Mouse (Mus musculus) limb, embryonic 13.5 days (tissue): ENCODE measurements at regions not wholly inside any gene's neighbourhood (a gene's known extent, or its start where the extent isn't known, plus 50 kb on each side); places are given as distances from the start of the nearest gene placed in this dataset.
"Not testable (repeated sequence)": the region's sequence is repeated elsewhere in the genome, so short reads cannot be mapped to it uniquely, and the experiment has no call there.

Source experiments
- ATAC-seq: fragments of 200-750 bp; cut with Nextera tagmentation; 2 replicates; pipeline ENCODE4 v1.8.0; 2017; ENCODE audit warnings: low read depth, moderate number of reproducible peaks, moderate TSS enrichment; ENCODE audit not compliant: low FRiP score
- H3K27ac ChIP-seq: fragments of 300-500 bp; sonication (generic); 2 replicates; pipeline ENCODE4 v1.5.1; 2015; ENCODE audit warnings: inconsistent platforms, mild to moderate bottlenecking, moderate library complexity
- H3K27me3 ChIP-seq: fragments of 300-500 bp; sonication (generic); 2 replicates; pipeline ENCODE4 v1.6.1; 2015; ENCODE audit warnings: mild to moderate bottlenecking, inconsistent platforms
- H3K36me3 ChIP-seq: fragments of 300-500 bp; sonication (generic); 2 replicates; pipeline ENCODE4 v1.6.1; 2015; ENCODE audit warnings: inconsistent platforms, mild to moderate bottlenecking, moderate library complexity
- H3K4me1 ChIP-seq: fragments of 300-500 bp; sonication (generic); 2 replicates; pipeline ENCODE4 v1.6.1; 2015; ENCODE audit warnings: inconsistent platforms
- H3K4me2 ChIP-seq: fragments of 300-500 bp; sonication (generic); replicated peaks from 2 replicates; pipeline ENCODE4 v1.6.1; 2015; ENCODE audit warnings: inconsistent platforms, mild to moderate bottlenecking, moderate library complexity
- H3K4me3 ChIP-seq: fragments of 300-500 bp; sonication (generic); 2 replicates; pipeline ENCODE4 v1.5.1; 2015; ENCODE audit warnings: moderate library complexity, mild to moderate bottlenecking, inconsistent platforms
- H3K9ac ChIP-seq: fragments of 300-500 bp; sonication (generic); 2 replicates; pipeline ENCODE4 v1.6.1; 2015; ENCODE audit warnings: mild to moderate bottlenecking, inconsistent platforms
- H3K9me3 ChIP-seq: fragments of 300-500 bp; sonication (generic); 2 replicates; pipeline ENCODE4 v1.6.1; 2016; ENCODE audit warnings: inconsistent platforms
- WGBS: fragments of 180-500 bp; shearing (Covaris S2); methylation state at CpG from one replicate; pipeline ENCODE4 v1.1.7; 2015; 5-methylcytosine and 5-hydroxymethylcytosine counted together

DNA sequence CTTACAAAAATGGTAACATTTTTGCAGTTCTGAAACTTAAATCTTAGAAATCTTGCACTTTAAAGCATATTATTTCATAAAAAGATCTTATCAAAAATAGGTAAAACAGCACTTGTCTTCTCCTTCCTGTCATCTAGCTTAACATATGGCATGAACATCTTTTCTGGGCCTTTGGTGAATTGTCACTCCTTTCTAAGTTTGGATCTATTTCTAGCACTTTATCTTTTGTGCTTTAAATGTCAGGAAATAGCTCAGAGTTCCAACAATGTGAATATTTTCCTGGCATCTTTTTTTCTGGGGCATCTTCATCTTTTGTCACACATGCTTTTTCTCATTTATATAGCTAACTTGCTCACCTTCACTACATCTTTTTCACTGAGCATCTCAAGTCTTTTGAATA lies 527.4 kb upstream of the Gm5150 start:
- no peak overlapping the region for H3K27ac ChIP-seq
- no peak overlapping the region for H3K4me3 ChIP-seq
- H3K36me3 ChIP-seq, result no peaks in the 10 kb centered on the region
- no peaks in the 10 kb centered on the region for H3K4me1 ChIP-seq
- no peak overlapping the region for H3K9ac ChIP-seq
- no peaks in the 10 kb centered on the region for H3K27me3 ChIP-seq
- no peaks in the 10 kb centered on the region for H3K9me3 ChIP-seq
- H3K4me2 ChIP-seq, result no peak overlapping the region
- ATAC-seq, result no peak

GRCm38 (mm10) chr3:16527511-16527910 lies 521.3 kb upstream of the Gm5150 start:
- 78% methylated on average over 6 of the region's 6 CpGs for WGBS
- not testable (repeated sequence) for H3K36me3 ChIP-seq, H3K4me1 ChIP-seq, H3K9ac ChIP-seq, H3K27me3 ChIP-seq, H3K27ac ChIP-seq, H3K9me3 ChIP-seq, H3K4me3 ChIP-seq, ATAC-seq, H3K4me2 ChIP-seq

DNA sequence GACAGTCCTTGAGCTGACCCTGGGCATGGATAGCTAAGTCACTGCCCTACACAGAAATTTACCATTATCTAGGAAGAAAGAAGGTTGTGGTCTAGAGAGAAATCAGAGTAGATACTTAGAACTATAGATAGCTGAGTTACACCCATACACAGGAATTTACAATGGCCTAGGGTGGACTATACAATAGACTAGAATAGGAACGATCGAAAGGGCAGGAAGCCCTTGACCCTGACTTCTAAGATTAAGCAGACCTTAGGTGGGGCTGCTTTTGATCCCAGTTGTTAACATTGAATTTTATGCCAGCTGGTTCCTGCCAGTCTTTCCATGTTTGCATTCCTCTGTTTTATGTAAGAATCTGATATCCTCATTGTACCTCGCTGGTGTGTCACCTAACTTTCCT lies 482.2 kb upstream of the Gm5150 start:
- not testable (repeated sequence) for ATAC-seq, H3K4me3 ChIP-seq, H3K4me2 ChIP-seq, H3K27ac ChIP-seq, H3K36me3 ChIP-seq, H3K4me1 ChIP-seq, H3K9ac ChIP-seq, H3K27me3 ChIP-seq, H3K9me3 ChIP-seq
- 74% methylated on average over 3 of the region's 3 CpGs for WGBS

DNA sequence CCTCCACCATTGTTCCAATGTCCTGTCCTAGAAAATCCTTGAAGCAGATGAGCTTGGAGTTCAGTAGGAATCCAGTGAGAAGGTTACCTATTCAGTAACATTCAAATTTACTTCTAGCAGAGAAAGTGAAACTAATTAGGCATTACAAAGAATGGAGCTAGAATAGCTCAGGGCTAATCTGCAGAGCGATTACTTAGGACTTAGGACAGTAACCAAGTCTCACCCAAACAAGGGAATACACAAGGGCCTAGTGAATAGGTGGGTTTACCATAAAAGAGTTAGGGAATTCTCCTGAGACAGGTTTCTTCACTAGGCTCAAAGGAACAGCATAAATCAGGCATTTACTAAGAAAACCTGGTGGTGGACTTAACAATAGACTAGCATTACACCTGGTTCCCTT lies 476.5 kb upstream of the Gm5150 start:
- no peak overlapping the region for H3K27ac ChIP-seq
- no peaks in the 10 kb centered on the region for H3K36me3 ChIP-seq
- WGBS, result 73% methylated on average over 1 of the region's 1 CpGs
- no peak overlapping the region for H3K4me2 ChIP-seq
- no peaks in the 10 kb centered on the region for H3K27me3 ChIP-seq
- H3K9ac ChIP-seq, result no peak overlapping the region
- no peak overlapping the region for H3K4me3 ChIP-seq
- no peaks in the 10 kb centered on the region for H3K4me1 ChIP-seq
- no peaks in the 10 kb centered on the region for H3K9me3 ChIP-seq
- ATAC-seq, result no peak

DNA sequence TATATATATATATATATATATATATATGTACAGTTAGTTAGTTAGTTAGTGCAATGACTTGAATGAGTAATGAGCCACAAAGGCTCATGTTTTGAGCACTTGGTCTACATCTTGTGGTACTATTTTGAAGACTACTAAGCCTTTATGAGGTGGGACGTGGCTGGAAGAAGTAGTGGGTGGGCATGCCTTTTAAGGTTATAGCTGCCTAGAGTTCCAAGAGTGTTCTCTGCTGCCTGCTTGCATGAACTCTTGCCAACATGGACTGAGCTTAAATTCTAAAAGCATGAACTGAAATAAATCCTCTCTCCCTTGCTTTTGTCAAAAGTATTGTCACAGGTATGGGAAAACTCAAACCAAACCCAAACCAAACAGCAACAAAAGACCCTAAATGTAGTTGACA lies 465.1 kb upstream of the Gm5150 start:
- no peak overlapping the region for H3K4me3 ChIP-seq
- ATAC-seq, result no peak
- no peaks in the 10 kb centered on the region for H3K4me1 ChIP-seq
- no peak overlapping the region for H3K4me2 ChIP-seq
- no peak overlapping the region for H3K27ac ChIP-seq
- H3K9ac ChIP-seq, result no peak overlapping the region
- H3K36me3 ChIP-seq, result no peaks in the 10 kb centered on the region
- WGBS, result 68% methylated on average over 1 of the region's 1 CpGs
- no peaks in the 10 kb centered on the region for H3K9me3 ChIP-seq
- no peaks in the 10 kb centered on the region for H3K27me3 ChIP-seq

DNA sequence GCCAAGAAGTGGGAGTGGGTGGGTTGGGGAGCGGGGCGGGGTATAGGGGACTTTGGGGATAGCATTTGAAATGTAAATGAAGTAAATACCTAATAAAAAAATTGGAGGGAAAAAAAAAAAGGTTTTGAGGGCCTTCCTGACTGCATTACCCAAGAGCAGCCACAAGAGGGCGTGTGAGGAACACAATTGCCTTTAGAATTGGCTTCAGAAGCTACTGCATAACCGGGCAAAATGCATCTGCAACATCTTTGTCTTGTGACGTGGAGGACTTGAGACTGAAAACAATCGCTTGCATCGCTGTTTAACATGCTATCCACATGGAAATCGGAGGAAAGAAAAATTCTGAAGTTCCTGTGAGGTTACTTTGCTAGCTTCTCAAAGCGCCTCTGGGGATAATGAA lies 460.2 kb upstream of the Gm5150 start:
- WGBS, result 14% methylated on average over 9 of the region's 9 CpGs
- Histone ChIP-seq H3K36me3 (no peaks in the 10 kb centered on the region), H3K9ac (no peak overlapping the region), H3K4me1 (no peaks in the 10 kb centered on the region), H3K27ac (no peak overlapping the region), H3K9me3 (no peaks in the 10 kb centered on the region), H3K4me2 (peak overlapping the region; percentile 44; the same call in 1 of the 2 replicates), H3K4me3 (no peak overlapping the region), H3K27me3 (no peaks in the 10 kb centered on the region)
- 0 out of 2 replicates have a peak, but pooled peaks have one; percentile 48 for ATAC-seq

DNA sequence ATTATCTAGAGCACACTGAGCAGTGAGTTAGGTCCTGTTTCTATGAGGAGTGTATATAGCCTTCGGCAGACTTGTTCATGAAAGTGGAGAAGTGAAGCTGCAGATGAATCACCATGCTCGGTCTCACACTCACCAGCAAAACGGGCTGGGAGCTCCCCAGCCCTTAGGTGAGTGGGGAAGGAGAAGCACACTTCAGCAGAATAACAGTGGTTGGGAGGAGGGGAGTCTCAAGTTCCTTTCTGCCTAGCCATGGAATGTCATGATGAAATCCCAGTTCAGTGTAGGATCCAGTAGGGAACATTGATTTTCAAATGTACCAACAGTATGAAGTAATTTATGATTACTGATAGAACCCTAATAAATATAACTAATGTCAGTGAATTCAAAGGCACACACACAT lies 459.1 kb upstream of the Gm5150 start:
- ATAC-seq, result no peak
- WGBS, result 71% methylated on average over 3 of the region's 3 CpGs
- no peaks in the 10 kb centered on the region for H3K27me3 ChIP-seq
- H3K4me3 ChIP-seq, result no peak overlapping the region
- H3K9ac ChIP-seq, result no peak overlapping the region
- no peak overlapping the region for H3K4me2 ChIP-seq
- H3K27ac ChIP-seq, result no peak overlapping the region
- no peaks in the 10 kb centered on the region for H3K4me1 ChIP-seq
- H3K9me3 ChIP-seq, result no peaks in the 10 kb centered on the region
- H3K36me3 ChIP-seq, result no peaks in the 10 kb centered on the region

DNA sequence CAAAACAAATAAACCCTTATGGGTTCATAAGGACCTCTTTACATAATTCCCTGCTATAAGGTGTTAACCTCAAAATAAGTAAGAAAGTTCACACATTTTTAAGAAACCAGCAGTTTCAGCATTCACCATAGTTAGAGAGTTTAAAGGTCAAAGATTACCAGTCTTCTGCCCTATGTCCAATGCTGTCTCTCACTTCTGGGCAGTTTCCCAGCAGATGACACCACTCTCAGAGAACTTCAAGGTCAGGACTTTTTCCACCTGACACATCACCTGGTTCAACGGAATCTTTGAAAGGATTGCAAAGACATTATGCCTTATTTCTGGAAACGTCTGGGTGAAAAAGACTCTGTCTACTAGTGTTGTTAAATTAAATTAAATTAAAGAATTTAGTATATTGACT lies 458.1 kb upstream of the Gm5150 start:
- no peak overlapping the region for H3K4me2 ChIP-seq
- H3K9ac ChIP-seq, result no peak overlapping the region
- 69% methylated on average over 2 of the region's 2 CpGs for WGBS
- no peak overlapping the region for H3K27ac ChIP-seq
- H3K9me3 ChIP-seq, result no peaks in the 10 kb centered on the region
- no peaks in the 10 kb centered on the region for H3K4me1 ChIP-seq
- H3K36me3 ChIP-seq, result no peaks in the 10 kb centered on the region
- H3K4me3 ChIP-seq, result no peak overlapping the region
- no peak for ATAC-seq
- no peaks in the 10 kb centered on the region for H3K27me3 ChIP-seq

- no peaks in the 10 kb centered on the region for H3K4me1 ChIP-seq
Observed at GRCm38 (mm10) chr3:16433033-16433432, 426.8 kb upstream of the Gm5150 start.

DNA sequence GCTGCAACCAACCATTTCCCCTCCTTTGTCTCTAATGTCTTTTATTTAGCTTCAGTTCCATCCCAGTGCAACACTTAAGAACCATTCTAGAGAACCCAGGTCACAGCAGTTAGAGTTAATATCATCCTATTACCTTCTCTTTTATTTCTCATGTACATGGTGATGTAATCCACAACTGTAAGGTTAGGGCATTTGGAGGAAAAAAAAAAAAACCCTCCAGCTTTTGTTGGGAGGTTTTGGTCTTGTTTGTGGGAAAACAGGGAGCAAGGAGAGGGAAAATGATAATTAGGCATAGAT lies 425.5 kb upstream of the Gm5150 start:
- H3K4me3 ChIP-seq, result no peak overlapping the region
- ATAC-seq, result no peak
- H3K4me1 ChIP-seq, result no peaks in the 10 kb centered on the region

More at GRCm38 (mm10) chr3:16433033-16433432, 426.8 kb upstream of the Gm5150 start:
- no peak overlapping the region for H3K9ac ChIP-seq
- no peak overlapping the region for H3K4me2 ChIP-seq
- H3K27me3 ChIP-seq, result no peaks in the 10 kb centered on the region
- no peak overlapping the region for H3K4me3 ChIP-seq
- H3K27ac ChIP-seq, result no peak overlapping the region
- no peaks in the 10 kb centered on the region for H3K9me3 ChIP-seq
- no peaks in the 10 kb centered on the region for H3K36me3 ChIP-seq
- ATAC-seq, result no peak

DNA sequence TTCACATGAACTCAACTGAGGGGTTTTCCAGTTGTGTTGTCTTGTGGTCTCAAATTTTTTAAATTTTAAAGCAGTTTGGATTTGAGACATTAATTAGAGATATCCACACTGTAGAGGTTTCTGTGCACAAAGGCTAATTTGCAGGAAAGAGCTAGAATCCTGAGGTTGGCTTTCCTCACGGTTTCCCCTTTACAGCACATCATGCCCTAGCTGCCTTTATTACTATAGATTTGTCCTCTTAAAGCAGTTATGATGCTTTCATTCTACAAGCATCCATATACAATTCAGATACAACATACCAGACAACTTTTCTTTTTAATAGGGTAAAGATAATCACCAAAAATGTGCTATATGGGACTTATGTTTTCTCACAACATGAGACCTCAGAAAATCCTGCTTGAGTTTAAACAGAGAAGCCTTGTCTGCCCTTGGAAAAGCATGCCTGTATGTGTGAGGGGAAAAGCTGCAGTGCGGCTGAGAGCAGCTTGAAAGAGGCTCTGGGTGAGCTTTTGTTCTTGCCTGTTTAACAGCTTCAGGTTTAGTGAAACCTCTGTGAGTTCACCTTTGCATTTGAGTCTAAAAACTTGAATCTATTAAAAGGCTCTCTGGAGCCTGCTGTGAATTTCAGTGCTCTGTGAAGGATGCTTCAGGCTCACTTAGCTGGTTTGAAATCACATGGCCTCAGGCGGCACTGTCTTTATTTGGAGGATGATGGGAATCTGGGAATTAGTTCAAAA lies 425.0 kb upstream of the Gm5150 start:
- H3K27me3 ChIP-seq, result no peaks in the 10 kb centered on the region
- H3K4me2 ChIP-seq, result no peak overlapping the region
- no peak overlapping the region for H3K4me3 ChIP-seq
- H3K4me1 ChIP-seq, result no peaks in the 10 kb centered on the region
- no peak overlapping the region for H3K27ac ChIP-seq
- no peak overlapping the region for H3K9ac ChIP-seq
- no peaks in the 10 kb centered on the region for H3K36me3 ChIP-seq
- H3K9me3 ChIP-seq, result no peaks in the 10 kb centered on the region
- WGBS, result 59% methylated on average over 3 of the region's 3 CpGs
- no peak for ATAC-seq

More for the DNA sequence above, 425.5 kb upstream of the Gm5150 start:
- no peak overlapping the region for H3K4me2 ChIP-seq
- H3K27me3 ChIP-seq, result no peaks in the 10 kb centered on the region
- H3K36me3 ChIP-seq, result no peaks in the 10 kb centered on the region
- no peak overlapping the region for H3K9ac ChIP-seq
- H3K9me3 ChIP-seq, result no peaks in the 10 kb centered on the region
- H3K27ac ChIP-seq, result no peak overlapping the region
